Mouse (Mus musculus) cerebellum, adult 8-10 months (tissue): ENCODE results near the gene Ubxn7.
A peak's percentile ranks its signal among the peaks of the same experiment; 100 is the strongest.

Experiments used
- DNase-seq: peaks from one replicate; pipeline ENCODE4 v3.0.0; 2022

Ubxn7 gene

GRCm38 (mm10) chr16:32384885-32385284 is 52.8 kb downstream of the Ubxn7 start:
- DNase-seq: no peak

GRCm38 (mm10) chr16:32386826-32387225 is 54.8 kb downstream of the Ubxn7 start:
- no peak for DNase-seq

DNA sequence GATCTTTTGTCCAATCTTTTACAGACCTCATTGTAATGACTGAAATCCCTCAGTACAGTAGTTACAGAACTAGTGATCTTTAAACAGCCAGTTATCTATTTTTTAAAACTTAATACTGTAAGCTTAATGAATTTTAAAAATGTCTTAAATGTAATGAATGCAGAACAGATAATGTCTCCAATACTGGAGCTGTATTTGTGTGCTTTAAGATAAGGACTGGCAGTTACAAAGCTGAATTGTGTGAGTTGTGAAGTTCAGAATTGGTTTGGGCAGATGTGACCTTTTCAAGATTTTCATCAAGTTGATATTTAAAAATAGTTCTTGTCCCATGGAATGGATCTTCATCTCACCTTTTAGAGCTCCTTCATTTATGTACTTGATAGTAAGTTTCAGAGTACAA is 57.0 kb downstream of the Ubxn7 start:
- no peak for DNase-seq

GRCm38 (mm10) chr16:32389841-32390240 is 57.8 kb downstream of the Ubxn7 start:
- DNase-seq: no peak

- no peak for DNase-seq
Measured at GRCm38 (mm10) chr16:32390882-32391281, 58.8 kb downstream of the Ubxn7 start.

DNA sequence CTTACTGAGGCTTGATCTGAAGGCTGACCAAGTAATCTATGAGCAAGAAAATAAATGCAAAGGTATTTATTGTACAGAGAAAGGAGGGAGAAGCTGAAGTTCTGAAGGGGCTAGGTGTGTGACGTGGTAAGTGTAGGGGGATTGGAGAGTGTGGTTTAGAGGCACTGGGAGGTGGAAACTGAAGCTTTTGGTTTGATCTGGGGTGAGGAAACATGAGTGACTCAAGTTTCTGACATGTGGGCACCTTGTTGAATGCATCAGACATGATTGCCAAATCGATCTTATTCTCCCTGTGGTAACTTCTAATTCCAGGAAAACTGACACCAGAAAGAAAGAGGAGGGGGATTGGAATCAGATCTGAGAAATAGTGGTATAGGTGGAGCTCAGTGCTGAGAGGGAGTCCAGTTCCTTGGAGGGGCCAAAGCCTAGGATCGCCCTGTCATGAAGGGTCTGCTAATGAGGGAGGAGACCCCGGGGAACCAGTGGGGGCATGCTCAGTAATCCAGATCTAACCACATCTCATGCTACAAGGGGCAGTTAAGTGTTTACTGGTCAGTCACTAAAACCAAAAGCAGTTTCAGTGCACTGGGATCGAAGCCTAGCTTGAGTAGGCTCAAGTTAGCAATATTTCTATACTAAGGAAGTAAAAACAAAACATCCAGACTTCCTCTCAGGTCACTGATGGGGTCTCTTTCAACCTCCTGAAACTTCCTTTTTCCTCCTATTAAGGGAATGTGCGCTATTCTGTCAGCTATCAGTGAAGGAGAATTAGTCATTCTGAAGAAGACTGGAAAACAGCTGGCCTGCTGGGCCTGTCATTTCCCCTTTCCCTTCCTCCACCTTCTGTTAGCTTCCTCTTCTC is 63.9 kb downstream of the Ubxn7 start:
- DNase-seq: no peak

- DNase-seq: no peak
Measured at GRCm38 (mm10) chr16:32396541-32396835, 64.4 kb downstream of the Ubxn7 start.

DNA sequence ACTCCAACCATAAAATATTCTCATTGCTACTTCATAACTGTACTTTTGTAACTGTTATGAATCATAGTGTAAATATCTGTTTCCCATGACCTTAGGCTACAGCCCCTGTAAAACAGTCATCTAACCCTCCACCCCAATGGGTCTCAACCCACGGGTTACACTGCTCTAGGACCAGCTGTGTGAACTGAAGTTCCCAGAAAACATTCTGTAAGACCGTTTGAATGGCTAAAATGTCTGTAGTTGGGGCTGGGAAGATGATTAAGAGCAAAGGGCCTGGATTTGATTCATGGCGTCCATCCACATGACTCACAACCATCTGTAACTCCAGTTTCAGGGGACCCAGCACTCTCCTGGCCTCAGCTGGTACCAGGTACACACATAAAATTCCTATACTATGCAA is 66.1 kb downstream of the Ubxn7 start:
- no peak for DNase-seq

DNA sequence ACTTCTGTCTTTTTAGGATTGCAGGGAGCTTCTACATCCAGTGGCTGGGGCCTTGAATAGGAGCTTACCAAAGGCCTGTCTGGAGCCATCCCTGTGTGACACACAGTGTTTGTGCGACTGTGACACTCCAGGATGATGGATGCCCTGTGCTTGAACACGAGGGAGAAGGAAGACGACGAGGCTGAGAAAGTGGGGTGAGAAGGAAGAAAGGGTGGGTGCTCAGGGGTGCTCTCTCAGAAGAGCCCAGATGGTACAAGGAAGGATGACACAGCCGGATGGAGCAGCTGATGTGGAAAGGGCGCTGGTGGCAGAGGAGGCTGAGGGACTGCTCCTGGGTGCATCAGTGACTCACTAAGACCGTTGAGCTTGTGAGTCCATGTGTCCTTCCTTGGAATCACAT is 68.2 kb downstream of the Ubxn7 start, which contains the start of gene Tm4sf19:
Gene Tm4sf19 (plus strand): TSS at position 240 of the 400 bp plus-strand sequence.
- DNase-seq: no peak

GRCm38 (mm10) chr16:32401335-32401965 is 69.4 kb downstream of the Ubxn7 start:
- no peak for DNase-seq

DNA sequence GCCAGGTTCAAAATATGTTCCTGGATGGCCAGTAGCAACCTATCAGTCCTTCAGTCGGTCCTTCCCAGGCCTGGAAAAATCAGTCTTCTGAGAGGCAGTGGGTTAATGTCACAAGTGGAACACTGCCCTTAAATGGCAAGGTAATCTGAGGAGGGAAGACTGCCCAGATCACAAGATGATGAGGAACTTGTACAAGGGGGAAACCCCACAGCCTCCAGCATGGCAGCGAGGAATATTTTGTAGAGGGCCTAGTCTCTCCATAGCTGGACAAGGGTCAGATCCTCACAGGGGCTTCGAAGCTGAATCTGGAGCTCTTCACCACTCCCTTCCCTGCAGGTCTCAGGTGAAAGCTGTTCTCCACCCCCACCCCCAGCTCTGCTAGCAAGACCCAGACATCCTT is 70.8 kb downstream of the Ubxn7 start:
- no peak for DNase-seq

GRCm38 (mm10) chr16:32405716-32406115 is 73.7 kb downstream of the Ubxn7 start:
- DNase-seq: no peak

GRCm38 (mm10) chr16:32406671-32407070 is 74.6 kb downstream of the Ubxn7 start:
- no peak for DNase-seq

GRCm38 (mm10) chr16:32407730-32408129 is 75.7 kb downstream of the Ubxn7 start:
- no peak for DNase-seq

GRCm38 (mm10) chr16:32417457-32417856 is 85.4 kb downstream of the Ubxn7 start:
- DNase-seq: no peak

DNA sequence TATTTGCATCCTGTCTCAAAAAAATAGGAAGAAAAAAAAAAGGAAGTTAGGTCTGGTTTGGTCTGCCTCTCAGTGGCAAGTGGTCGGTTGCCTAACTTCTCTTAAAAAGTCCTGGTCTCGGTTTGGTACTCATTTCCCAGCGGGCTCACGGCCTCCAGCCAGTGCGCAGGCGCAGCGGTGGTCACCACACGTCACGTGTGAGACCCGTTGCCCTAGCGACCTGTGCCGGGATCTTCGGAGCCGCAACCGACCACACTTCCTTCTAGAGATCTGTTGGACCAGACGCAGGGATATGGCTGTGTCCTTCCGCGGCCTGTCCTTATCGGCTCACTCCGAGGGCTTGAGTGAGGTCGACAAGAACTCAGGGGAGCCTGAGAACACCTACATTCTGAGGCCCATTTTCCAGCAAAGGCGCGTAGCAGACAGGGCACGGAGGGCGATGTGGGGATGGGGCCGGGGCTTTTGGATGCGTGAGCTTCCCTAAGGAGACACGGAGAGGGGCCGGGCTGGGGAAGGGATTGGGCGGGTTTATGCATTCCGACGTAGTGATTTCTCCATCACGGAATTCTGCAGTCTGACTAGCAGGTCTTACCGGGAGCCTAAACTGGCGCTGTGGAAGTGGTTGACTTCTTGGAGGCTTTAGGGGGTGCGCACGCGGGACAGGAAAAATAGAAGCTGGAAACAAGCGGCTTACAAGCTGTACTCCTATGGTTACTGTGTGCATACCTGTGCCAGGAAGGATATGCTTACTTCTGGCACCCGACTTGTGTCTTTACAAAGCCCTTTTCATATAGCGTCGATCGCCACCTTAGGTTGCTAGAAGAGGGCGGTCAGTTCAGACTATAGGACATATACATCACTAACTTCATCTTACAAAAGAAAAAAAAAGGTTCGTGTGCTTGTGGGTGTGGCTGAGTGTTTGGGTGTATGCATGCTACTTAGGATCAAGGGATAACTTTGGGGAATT is 87.7 kb downstream of the Ubxn7 start, which contains the start of gene Tctex1d2:
Gene Tctex1d2 (plus strand): TSS at position 186 of the 967 bp plus-strand sequence.
- DNase-seq: peak; percentile 92

DNA sequence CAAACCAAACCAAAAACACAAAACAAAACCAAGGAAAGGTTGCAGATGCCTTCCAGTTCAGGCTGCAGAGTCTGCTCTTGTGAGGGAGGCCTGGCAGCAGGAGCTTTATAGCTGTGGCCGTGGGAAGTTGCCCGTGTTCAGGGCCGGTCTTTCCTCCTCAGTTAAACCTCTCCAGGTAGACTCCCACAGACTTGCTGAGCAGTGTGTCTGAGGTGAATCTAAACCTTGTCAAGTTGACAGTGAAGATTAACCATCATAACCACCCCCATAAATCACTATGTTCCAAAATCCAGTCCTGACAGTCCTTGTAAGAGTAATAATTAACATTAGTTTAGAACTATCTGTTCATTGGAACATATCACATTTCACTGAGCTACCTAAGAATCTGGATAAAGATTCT is 95.4 kb downstream of the Ubxn7 start:
- DNase-seq: no peak

GRCm38 (mm10) chr16:32430474-32431046 is 98.5 kb downstream of the Ubxn7 start, which contains the start of gene Pcyt1a:
Pcyt1a (plus strand) TSS chr16:32430921.
- DNase-seq: peak; percentile 86

- no peak for DNase-seq
Measured at GRCm38 (mm10) chr16:32431047-32431591, 99.1 kb downstream of the Ubxn7 start.

GRCm38 (mm10) chr16:32431926-32432325 is 99.9 kb downstream of the Ubxn7 start:
- no peak for DNase-seq

- no peak for DNase-seq
Measured at GRCm38 (mm10) chr16:32433138-32433537, 101.1 kb downstream of the Ubxn7 start.

DNA sequence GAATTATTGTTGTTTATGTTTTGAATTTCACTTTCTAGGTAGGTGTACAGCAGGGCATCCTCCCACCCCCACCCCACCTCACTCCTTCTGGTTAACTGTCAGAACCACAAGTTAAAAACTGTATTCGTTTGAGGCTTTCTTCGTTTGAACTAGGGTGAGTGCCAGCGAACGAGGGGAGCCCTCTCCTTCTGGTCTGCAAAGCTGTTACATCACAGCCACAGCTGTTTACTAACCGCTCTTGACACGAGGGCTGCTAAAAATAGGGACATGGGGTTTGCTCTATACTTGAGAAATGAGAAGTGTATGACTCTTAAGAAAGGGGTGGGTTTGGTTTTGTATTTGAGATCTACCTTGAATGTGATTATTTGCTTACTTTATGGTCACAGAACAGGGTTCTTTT is 102.0 kb downstream of the Ubxn7 start:
- no peak for DNase-seq
